Mouse (Mus musculus) cerebellum, adult 2 months (tissue): ENCODE results near the gene Celf1.

Experiments used
- CTCF ChIP-seq: fragments of 200-500 bp; IDR thresholded peaks from 2 replicates; pipeline ENCODE4 v1.5.1; 2011; ENCODE audit warnings: low read depth, mild to moderate bottlenecking, control low read depth, low read length, moderate library complexity, borderline replicate concordance; ENCODE audit not compliant: insufficient read depth
- POLR2A ChIP-seq: fragments of 200-500 bp; IDR thresholded peaks from 2 replicates; pipeline ENCODE4 v1.6.1; 2011; ENCODE audit warnings: low read length, control low read depth, borderline replicate concordance; ENCODE audit not compliant: insufficient read depth

GRCm38 (mm10) chr2:90950149-90950548 lies 10.0 kb downstream of the Celf1 start:
- TF ChIP-seq CTCF (no peak), POLR2A (no peak)
